Mouse (Mus musculus) small intestine, adult 2 months (tissue): ENCODE measurements at regions not wholly inside any gene's neighbourhood (a gene's known extent, or its start where the extent isn't known, plus 50 kb on each side); places are given as distances from the start of the nearest gene placed in this dataset.

ENCODE experiments used
- CTCF ChIP-seq: fragments of 200-500 bp; IDR thresholded peaks from 2 replicates; pipeline ENCODE4 v1.5.1; 2012; ENCODE audit warnings: low read depth, mild to moderate bottlenecking, control low read depth, inconsistent platforms, low read length, moderate library complexity, mixed read lengths; ENCODE audit not compliant: insufficient replicate concordance, insufficient read length; ENCODE audit errors: extremely low read depth
- POLR2A ChIP-seq: fragments of 200-500 bp; IDR thresholded peaks from 2 replicates; pipeline ENCODE4 v1.6.1; 2012; ENCODE audit warnings: low read depth, mild to moderate bottlenecking, control low read depth, inconsistent platforms, low read length, moderate library complexity

DNA sequence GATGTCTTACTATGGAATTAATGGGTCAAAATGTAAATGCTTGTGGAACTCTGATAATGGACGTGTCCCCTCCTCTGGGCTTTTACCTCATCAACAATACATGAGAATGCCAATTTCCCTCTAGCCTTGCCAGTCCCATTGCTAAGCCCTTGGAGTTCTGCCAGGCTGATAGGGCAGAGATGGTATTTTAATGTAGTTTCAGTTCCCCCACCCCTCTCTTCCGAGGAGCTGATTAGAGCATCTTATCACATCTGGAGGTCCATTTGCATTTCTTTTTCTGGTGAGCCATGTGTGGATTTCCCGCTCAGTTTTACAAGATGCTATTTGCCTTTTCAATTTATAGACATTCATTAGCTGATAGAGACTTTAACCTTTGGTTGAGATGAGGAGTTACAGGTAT, 86.0 kb upstream of the Arid2 start:
- TF ChIP-seq CTCF (no peak), POLR2A (no peak)
